Mouse (Mus musculus): ENCODE measurements around the gene Filip1l.

GRCm38 (mm10) chr16:57478451-57478850, 125.6 kb downstream of the Filip1l start:
- TF ChIP-seq CTCF (IDR thresholded peaks at IDR 0.05; ENCODE audit: borderline replicate concordance, control insufficient read depth, extremely low read depth, insufficient read depth, low read length, poor library complexity) (no peak), POLR2A (IDR thresholded peaks at IDR 0.05; ENCODE audit: control insufficient read depth, extremely low read depth, insufficient read depth, low read length, poor library complexity) (no peak)
